Mouse (Mus musculus) embryonic facial prominence, embryonic 13.5 days (tissue): ENCODE results near the gene Pgc. TPM values are rescaled to one million over a fixed set of nuclear protein-coding genes. Genes with fewer than 3 reads are reported as not detected.

Source experiments
- ATAC-seq: fragments of 200-750 bp; cut with Nextera tagmentation; 2 replicates; pipeline ENCODE4 v1.8.0; 2017; ENCODE audit warnings: low read depth; ENCODE audit not compliant: insufficient number of reproducible peaks, insufficient read depth, low FRiP score, low TSS enrichment
- H3K27ac ChIP-seq: fragments of 300-500 bp; sonication (generic); 2 replicates; pipeline ENCODE4 v1.5.1; 2015; ENCODE audit warnings: moderate library complexity, mild to moderate bottlenecking, inconsistent platforms
- H3K27me3 ChIP-seq: fragments of 300-500 bp; sonication (generic); 2 replicates; pipeline ENCODE4 v1.6.1; 2015; ENCODE audit warnings: mild to moderate bottlenecking, inconsistent platforms
- H3K36me3 ChIP-seq: fragments of 300-500 bp; sonication (generic); 2 replicates; pipeline ENCODE4 v1.6.1; 2015; ENCODE audit warnings: mild to moderate bottlenecking, inconsistent platforms
- H3K4me1 ChIP-seq: fragments of 300-500 bp; sonication (generic); 2 replicates; pipeline ENCODE4 v1.6.1; 2015; ENCODE audit warnings: inconsistent platforms
- H3K4me2 ChIP-seq: fragments of 300-500 bp; sonication (generic); 2 replicates; pipeline ENCODE4 v1.6.1; 2015; ENCODE audit warnings: moderate library complexity, mild to moderate bottlenecking, inconsistent platforms
- H3K4me3 ChIP-seq: fragments of 300-500 bp; sonication (generic); 2 replicates; pipeline ENCODE4 v1.5.1; 2015; ENCODE audit warnings: mild to moderate bottlenecking, inconsistent platforms
- H3K9ac ChIP-seq: fragments of 300-500 bp; sonication (generic); 2 replicates; pipeline ENCODE4 v1.6.1; 2015; ENCODE audit warnings: mild to moderate bottlenecking, inconsistent platforms
- H3K9me3 ChIP-seq: fragments of 300-500 bp; sonication (generic); 2 replicates; pipeline ENCODE4 v1.6.1; 2016; ENCODE audit warnings: inconsistent platforms
- WGBS: fragments of 180-500 bp; shearing (Covaris S2); methylation state at CpG from one replicate; pipeline ENCODE4 v1.1.7; 2015; ENCODE audit warnings: mixed read lengths; 5-methylcytosine and 5-hydroxymethylcytosine counted together
- polyA plus RNA-seq: library from polyadenylated mRNA; unstranded; fragments of >200 nt; fragmentation: Nextera tagmentation; extraction: Ambion mirVana; gene quantifications from 2 replicates; pipeline ENCODE4 v1.2.1, GENCODE M21; 2015

Gene Pgc
- polyA plus RNA-seq, 1 experiment from 2014 or later: not detected

DNA sequence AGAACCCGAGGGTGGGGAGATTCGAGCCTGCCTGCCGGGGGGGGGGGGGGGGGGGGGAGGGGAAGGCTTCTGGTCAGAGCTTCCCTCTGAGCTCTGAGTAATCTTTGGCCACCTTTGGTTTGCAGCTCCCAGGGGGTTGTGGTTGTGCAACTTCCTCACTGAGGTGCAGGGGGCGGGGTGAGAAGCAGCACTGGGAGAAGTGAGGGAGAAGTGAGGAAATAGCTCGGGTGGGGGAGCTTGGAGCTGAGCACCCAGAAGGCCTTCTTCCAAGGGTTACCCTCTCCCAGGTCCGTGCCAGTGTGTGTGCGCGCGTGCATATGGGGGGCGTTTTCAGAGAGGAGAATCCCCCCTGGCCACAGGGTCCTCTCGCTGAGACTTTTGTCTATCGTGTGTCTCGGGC is 27.6 kb downstream of the Pgc start:
- Histone ChIP-seq H3K27me3 (no peaks in the 10 kb centered on the region), H3K27ac (no peak overlapping the region), H3K9ac (no peak overlapping the region), H3K4me1 (peaks cover 8% of the 10 kb centered on the region), H3K4me3 (no peak overlapping the region), H3K9me3 (no peaks in the 10 kb centered on the region), H3K36me3 (no peaks in the 10 kb centered on the region), H3K4me2 (no peak overlapping the region)
- no peak for ATAC-seq
- 75% methylated on average over 12 of the region's 13 CpGs for WGBS

DNA sequence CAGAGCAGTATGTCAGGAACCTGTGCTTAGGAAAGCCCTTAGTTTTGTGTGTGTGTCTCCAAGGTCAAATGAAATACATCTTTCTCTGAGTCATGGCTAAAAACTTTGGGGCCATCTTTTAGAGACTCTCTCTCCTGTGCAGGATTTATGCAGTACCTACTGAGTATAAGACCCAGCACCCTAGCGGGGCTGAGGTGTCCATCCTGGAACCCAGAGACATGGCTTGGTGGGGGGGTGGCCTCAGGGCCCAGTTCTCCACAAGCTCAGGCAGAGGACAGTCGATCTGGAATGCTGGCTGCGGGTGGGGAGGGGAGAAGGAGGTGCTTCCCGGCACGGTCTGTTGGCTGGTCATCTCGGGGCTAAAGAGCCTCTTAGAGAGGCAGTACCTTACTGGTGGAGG is 29.7 kb downstream of the Pgc start:
- ATAC-seq: no peak
- no peak overlapping the region for H3K9ac ChIP-seq
- 36% methylated on average over 6 of the region's 6 CpGs for WGBS
- H3K27ac ChIP-seq: no peak overlapping the region
- no peak overlapping the region for H3K4me2 ChIP-seq
- H3K36me3 ChIP-seq: no peaks in the 10 kb centered on the region
- H3K4me3 ChIP-seq: no peak overlapping the region
- H3K9me3 ChIP-seq: no peaks in the 10 kb centered on the region
- peaks cover 9% of the 10 kb centered on the region; the same call in 1 of the 2 replicates for H3K4me1 ChIP-seq
- no peaks in the 10 kb centered on the region for H3K27me3 ChIP-seq

DNA sequence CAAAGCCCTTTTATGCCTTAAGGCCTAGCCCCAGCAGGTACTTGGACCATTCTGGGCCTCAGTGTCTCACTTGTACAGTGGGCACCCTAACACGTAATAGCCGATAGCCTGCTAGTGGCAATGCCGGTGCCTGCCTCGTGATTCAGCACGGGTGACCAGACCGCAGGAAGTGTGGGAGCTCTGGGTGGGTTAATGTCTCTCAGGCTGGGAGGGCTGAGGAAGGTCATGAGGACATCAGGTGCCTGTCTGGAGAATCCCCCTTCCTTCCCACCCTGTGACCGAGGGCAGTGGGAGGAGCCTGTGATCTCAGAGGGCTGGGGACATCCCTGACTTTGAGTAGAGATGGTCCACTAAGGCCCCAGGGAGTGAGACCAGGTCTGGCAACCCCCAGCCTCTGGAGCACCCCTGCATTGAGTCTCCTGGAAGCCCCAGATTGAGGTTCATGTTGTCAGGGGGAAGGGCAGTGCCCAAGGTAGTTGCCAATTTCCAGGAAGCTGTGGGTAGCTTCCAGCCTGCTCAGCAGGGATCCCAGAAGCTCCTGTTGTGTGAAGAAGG is 30.5 kb downstream of the Pgc start:
- 82% methylated on average over 7 of the region's 7 CpGs for WGBS
- no peak for ATAC-seq
- Histone ChIP-seq H3K4me3 (no peak overlapping the region), H3K4me2 (no peak overlapping the region), H3K27ac (no peak overlapping the region), H3K9ac (no peak overlapping the region), H3K9me3 (no peaks in the 10 kb centered on the region), H3K4me1 (peaks cover 9% of the 10 kb centered on the region; the same call in 1 of the 2 replicates), H3K36me3 (no peaks in the 10 kb centered on the region), H3K27me3 (no peaks in the 10 kb centered on the region)

DNA sequence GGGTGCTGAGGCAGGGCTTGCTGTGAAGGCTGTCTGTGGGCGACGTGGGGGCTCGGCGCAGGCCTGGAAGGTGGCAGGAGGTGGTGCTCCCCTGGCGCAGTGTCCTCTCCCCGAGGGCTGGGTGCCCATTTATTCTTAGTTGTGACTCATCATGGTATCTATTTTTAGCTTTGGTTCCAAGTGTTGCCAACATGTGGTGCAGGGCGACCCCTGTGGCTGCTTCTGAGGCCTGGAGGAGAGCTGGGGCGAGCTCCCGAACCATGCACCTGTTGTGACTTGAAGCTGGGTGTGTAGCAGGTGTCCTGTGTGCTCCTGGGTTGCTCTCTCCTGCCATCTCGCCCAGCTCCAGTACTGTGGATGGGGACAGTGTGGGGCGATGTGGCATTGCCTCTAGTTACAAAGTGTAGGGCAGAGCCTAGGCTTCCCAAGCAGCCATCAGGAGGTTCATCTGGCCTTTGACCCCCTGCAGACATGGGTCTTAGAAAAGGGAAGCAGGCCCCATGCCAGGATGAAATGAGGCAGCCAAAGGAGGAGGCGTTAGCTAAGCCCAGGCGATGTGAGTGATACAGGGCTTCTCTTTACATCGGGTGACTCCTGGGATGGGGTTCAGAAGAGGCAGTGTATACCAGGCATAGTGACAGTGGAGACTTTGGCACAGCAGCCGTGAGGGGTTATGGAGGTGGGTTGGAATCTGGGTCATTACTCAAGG is 33.2 kb downstream of the Pgc start:
- no peak overlapping the region for H3K4me2 ChIP-seq
- no peaks in the 10 kb centered on the region for H3K27me3 ChIP-seq
- no peak for ATAC-seq
- no peak overlapping the region for H3K4me3 ChIP-seq
- H3K36me3 ChIP-seq: no peaks in the 10 kb centered on the region
- H3K4me1 ChIP-seq: peaks cover 23% of the 10 kb centered on the region
- no peak overlapping the region for H3K27ac ChIP-seq
- WGBS: 77% methylated on average over 15 of the region's 15 CpGs
- no peaks in the 10 kb centered on the region for H3K9me3 ChIP-seq
- H3K9ac ChIP-seq: no peak overlapping the region

DNA sequence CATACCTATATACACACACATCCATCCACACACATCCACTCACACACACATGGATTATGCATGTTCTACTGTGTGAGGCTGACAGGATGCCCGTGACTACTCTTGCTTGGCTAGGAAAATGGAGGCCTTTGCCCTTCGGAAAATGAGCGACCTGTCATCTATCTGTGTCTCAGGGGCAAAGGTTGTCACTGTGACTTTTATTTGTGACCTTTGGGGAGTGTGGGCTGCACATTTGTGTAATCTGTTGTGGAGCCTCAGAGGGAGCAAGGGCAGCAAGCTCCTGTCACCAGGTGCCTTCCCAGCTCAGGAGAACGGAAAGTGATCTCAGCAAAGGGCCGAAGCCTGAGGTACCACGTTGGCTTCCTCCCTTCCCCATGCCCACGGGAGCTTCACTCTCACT is 35.4 kb downstream of the Pgc start:
- Histone ChIP-seq H3K4me1 (peaks cover 23% of the 10 kb centered on the region), H3K36me3 (no peaks in the 10 kb centered on the region), H3K27me3 (no peaks in the 10 kb centered on the region), H3K9me3 (no peaks in the 10 kb centered on the region), H3K4me3 (no peak overlapping the region), H3K27ac (0 out of 2 replicates have a peak overlapping the region, but pooled peaks have one; percentile 82), H3K9ac (no peak overlapping the region), H3K4me2 (no peak overlapping the region)
- ATAC-seq: no peak
- WGBS: 78% methylated on average over 7 of the region's 7 CpGs

DNA sequence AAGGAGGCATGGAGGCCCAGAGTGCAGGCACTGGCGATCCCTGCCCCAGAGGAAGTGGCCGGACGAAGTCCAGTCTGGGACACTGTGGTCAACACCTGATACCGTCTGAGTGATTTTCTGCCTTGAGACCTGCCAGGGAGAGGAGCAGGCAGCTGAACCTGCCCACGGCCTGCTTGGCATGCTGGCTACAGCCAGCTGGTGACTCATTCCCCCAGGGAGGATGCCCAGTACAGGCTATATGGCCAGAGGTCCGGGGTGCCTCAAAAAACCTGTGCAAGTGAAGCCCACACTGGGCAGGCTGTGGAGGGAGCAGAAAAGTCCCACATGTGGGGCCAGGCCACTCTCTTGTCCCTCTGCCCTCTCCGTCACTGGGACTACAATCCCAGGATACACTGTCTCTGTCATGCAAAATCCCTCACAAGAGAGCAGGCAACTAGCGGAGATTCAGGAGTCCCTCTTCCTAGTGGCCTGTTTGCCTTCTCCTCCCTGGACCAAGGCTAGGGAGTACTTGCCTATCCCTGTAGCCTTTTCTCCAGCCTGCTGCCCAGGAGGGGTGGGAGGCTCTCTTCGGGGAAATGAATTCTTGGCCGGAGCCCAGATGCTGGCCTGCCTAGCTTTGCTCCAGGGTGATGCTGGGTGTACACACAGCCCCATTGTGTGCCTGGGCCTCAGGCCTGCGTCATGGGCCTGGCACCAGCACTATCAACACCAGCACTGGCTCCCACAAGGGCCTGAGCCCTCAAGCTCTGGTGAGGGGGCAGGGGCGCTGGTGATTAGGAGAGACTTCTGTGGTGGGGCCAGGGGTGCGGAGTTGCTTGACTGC is 36.1 kb downstream of the Pgc start:
- H3K9me3 ChIP-seq: no peaks in the 10 kb centered on the region
- no peaks in the 10 kb centered on the region for H3K36me3 ChIP-seq
- no peak overlapping the region for H3K4me2 ChIP-seq
- H3K27ac ChIP-seq: peak overlapping the region; percentile 82
- no peaks in the 10 kb centered on the region for H3K27me3 ChIP-seq
- H3K4me3 ChIP-seq: no peak overlapping the region
- 64% methylated on average over 13 of the region's 13 CpGs for WGBS
- ATAC-seq: 0 out of 2 replicates have a peak, but pooled peaks have one; percentile 28
- peak overlapping the region; percentile 36; the same call in 1 of the 2 replicates for H3K9ac ChIP-seq
- H3K4me1 ChIP-seq: peaks cover 23% of the 10 kb centered on the region

DNA sequence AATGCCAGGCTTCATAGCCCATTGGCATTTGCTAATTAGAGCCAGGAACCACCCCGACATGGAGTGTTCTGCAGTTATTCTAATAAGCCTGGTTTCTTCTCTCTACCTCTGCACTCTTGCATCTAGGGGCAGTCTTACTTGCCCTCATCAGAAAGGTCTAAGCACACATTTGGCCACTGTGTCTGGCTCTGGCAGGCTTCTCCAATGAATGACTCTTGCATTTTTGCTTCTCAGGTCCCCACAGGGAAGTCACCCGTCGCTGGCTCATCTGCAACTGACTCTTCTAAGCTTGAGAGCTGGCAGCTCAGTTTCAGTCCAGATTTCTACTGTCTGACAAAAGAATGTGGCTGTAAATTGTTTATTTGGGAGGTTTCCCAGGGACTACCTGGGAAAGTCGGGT is 39.3 kb downstream of the Pgc start:
- H3K27ac ChIP-seq: no peak overlapping the region
- no peaks in the 10 kb centered on the region for H3K36me3 ChIP-seq
- WGBS: 75% methylated on average over 4 of the region's 4 CpGs
- H3K4me1 ChIP-seq: peaks cover 14% of the 10 kb centered on the region
- no peak overlapping the region for H3K9ac ChIP-seq
- no peak overlapping the region for H3K4me3 ChIP-seq
- H3K4me2 ChIP-seq: no peak overlapping the region
- no peaks in the 10 kb centered on the region for H3K9me3 ChIP-seq
- ATAC-seq: no peak
- H3K27me3 ChIP-seq: no peaks in the 10 kb centered on the region

DNA sequence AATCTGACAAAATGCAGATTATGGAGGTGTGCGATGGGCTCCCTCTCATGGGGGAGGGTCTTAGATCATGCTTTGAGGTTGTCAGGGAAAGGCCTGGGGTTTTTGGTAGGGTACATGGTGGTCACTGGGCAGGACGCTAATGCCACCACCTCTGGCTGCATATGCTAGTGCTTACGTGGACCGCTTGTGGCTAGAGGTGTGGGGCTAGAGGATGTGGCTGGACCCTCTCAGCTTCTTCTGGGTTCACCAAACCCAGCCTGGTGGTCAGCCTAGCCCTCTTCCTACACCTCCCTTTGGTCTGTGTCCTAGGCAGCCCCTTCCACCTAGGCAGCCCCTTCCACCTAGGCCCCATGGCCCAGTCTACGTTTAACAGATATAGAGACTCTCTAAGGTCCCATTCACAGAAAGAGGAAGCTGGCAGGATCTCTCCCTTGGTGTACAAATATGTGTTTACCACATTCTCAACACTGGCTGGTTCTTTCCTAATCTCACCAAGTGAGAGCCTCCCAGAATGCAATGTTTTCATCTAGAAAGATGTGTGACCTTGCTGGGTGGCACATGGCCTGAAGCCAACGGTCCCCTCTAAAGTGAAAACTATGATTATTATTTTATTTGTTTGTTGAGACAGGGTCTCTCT is 39.9 kb downstream of the Pgc start:
- Histone ChIP-seq H3K36me3 (no peaks in the 10 kb centered on the region), H3K9me3 (no peaks in the 10 kb centered on the region), H3K4me2 (no peak overlapping the region), H3K4me1 (peaks cover 14% of the 10 kb centered on the region), H3K27me3 (no peaks in the 10 kb centered on the region), H3K27ac (no peak overlapping the region), H3K9ac (no peak overlapping the region), H3K4me3 (no peak overlapping the region)
- no peak for ATAC-seq
- 81% methylated on average over 6 of the region's 6 CpGs for WGBS

DNA sequence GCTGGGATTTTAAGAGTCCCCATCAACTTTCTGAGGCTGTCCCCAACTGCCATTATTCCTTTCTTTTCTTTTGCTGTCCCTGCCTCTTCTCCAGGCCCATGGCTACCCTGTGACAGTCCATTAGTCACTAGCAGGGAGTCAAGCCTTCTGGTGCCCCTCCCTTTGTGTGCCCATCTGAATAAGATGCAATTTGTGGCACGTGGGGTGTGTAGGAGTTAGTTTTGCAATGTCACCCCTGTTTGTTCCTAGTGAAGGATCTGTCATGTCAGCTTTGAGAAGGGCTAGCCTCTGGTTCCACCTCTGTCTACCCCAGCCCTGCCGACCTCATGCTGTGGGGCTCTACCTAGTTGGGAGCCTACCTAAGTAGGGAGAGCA is 40.4 kb downstream of the Pgc start:
- Histone ChIP-seq H3K4me1 (peaks cover 14% of the 10 kb centered on the region), H3K4me2 (no peak overlapping the region), H3K9me3 (no peaks in the 10 kb centered on the region), H3K4me3 (no peak overlapping the region), H3K9ac (no peak overlapping the region), H3K36me3 (no peaks in the 10 kb centered on the region), H3K27me3 (no peaks in the 10 kb centered on the region), H3K27ac (no peak overlapping the region)
- WGBS: 76% methylated on average over 2 of the region's 2 CpGs
- no peak for ATAC-seq

DNA sequence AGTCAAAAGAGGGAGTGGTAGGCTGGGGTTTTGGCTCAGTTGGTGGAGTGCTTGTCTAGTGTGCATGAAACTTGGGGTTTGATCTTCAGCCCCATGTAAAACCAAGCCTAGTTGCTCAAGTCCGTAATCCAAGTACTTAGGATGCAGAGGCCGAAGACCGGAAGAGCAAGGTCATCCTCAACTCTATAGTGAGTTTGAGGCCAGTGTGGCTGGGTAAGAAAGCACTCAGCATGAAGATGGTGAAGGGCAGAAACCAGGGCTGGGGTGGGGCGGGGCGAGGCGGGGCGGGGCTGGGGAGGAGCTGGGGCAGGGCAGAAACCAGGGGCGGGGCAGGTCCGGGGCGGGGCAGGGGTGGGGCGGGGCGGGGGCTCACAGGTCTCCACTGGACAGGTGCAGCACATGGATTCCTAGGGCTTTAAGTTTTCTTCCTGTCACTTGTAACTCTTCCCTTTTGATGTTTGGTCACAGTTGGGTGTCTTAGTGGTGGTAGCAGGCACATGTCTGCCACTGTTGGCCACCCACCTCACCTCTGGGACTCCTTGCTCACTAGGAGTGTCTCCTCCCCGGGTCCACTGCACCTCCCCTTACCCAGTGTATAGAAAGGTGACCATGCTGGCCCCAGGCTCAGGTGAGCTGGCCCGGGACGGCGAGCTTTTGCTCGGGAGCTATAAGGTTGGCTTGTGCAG is 41.0 kb downstream of the Pgc start:
- Histone ChIP-seq H3K4me2 (no peak overlapping the region), H3K36me3 (no peaks in the 10 kb centered on the region), H3K4me3 (no peak overlapping the region), H3K9me3 (no peaks in the 10 kb centered on the region), H3K9ac (no peak overlapping the region), H3K4me1 (peaks cover 13% of the 10 kb centered on the region), H3K27me3 (no peaks in the 10 kb centered on the region), H3K27ac (no peak overlapping the region)
- ATAC-seq: 0 out of 2 replicates have a peak, but pooled peaks have one; percentile 35
- 43% methylated on average over 14 of the region's 17 CpGs for WGBS

DNA sequence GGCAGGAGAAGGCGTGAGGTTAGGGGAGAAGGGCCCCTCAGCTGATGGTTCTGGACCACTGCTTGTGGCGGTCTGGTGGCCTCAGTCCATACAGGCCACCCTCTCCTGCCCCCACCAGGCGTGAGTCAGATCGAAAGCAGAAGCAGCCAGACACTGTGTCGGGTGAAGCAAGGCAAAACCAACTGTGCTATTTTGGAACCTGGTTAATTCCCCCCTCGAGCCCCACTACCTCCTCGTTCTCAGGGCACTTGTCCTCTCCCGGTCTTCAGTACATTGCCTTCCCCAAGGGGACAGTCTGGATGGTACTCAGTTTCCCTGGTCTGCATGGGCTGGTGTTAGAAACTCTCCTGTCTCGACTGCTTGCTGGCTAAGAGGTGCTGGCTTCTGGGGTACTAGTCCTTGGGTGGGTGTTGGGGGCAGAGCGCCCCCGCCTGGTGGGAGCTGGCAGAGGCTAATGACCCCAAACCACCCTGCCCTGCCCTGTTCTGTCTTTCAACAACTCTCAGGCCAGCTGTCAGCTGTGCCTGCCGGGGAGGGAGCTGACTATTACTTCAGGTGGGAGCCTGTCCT is 42.1 kb downstream of the Pgc start:
- Histone ChIP-seq H3K4me2 (no peak overlapping the region), H3K36me3 (no peaks in the 10 kb centered on the region), H3K4me3 (no peak overlapping the region), H3K9me3 (no peaks in the 10 kb centered on the region), H3K27ac (no peak overlapping the region), H3K4me1 (peaks cover 4% of the 10 kb centered on the region), H3K9ac (no peak overlapping the region), H3K27me3 (no peaks in the 10 kb centered on the region)
- WGBS: 49% methylated on average over 12 of the region's 12 CpGs
- ATAC-seq: no peak
